Mouse (Mus musculus) E14TG2a.4 (cell line): ENCODE measurements around the gene Polm.

Source experiments
- H3K27me3 ChIP-seq: 2 replicates; pipeline ENCODE4 v1.6.1; 2014; ENCODE audit warnings: low read length, control low read depth; ENCODE audit not compliant: insufficient read depth
- H3K36me3 ChIP-seq: 2 replicates; pipeline ENCODE4 v1.6.1; 2014; ENCODE audit warnings: low read length, control low read depth; ENCODE audit not compliant: insufficient read depth
- H3K4me1 ChIP-seq: replicated peaks from 2 replicates; pipeline ENCODE4 v1.6.1; 2014; ENCODE audit warnings: low read depth, low read length, control low read depth
- H3K4me3 ChIP-seq: replicated peaks from 2 replicates; pipeline ENCODE4 v1.5.1; 2014; ENCODE audit warnings: mild to moderate bottlenecking, low read length
- H3K9me3 ChIP-seq: 2 replicates; pipeline ENCODE4 v1.6.1; 2014; ENCODE audit warnings: low read length, control low read depth
- CTCF ChIP-seq: conservative IDR thresholded peaks from 2 replicates; pipeline ENCODE4 v1.5.1; 2014; ENCODE audit warnings: low read length
- NANOG ChIP-seq: IDR thresholded peaks from 2 replicates; pipeline ENCODE4 v1.6.1; 2014; ENCODE audit warnings: borderline replicate concordance, low read length, mixed read lengths
- POU5F1 ChIP-seq: IDR thresholded peaks from 2 replicates; pipeline ENCODE4 v1.6.1; 2014; ENCODE audit warnings: low read length, borderline replicate concordance

Gene Polm

GRCm38 (mm10) chr11:5837251-5838246 is at the start of gene Polm:
Gene Polm, minus strand, starts transcription at chr11:5838016.
- Histone ChIP-seq H3K4me3 (peak within 1 kb of the TSS; percentile 91), H3K9me3 (peaks cover 32% of the 10 kb centered on the region), H3K27me3 (0 out of 2 replicates have a peak, but pooled peaks cover 2% of the 10 kb centered on the region), H3K36me3 (peaks cover 35% of the 10 kb centered on the region), H3K4me1 (peaks cover 29% of the 10 kb centered on the region)
- TF ChIP-seq POU5F1: no peak
- peak; percentile 33; the same call in 1 of the 2 replicates for TF ChIP-seq CTCF

GRCm38 (mm10) chr11:5887250-5887649 is 49.4 kb upstream of the Polm start:
- H3K27me3 ChIP-seq: peaks cover 9% of the 10 kb centered on the region; the same call in 1 of the 2 replicates
- peaks cover 38% of the 10 kb centered on the region for H3K4me1 ChIP-seq
- no peaks in the 10 kb centered on the region for H3K9me3 ChIP-seq
- TF ChIP-seq NANOG (peak; percentile 82), POU5F1 (no peak)
- H3K36me3 ChIP-seq: no peaks in the 10 kb centered on the region
- peak overlapping the region; percentile 54 for H3K4me3 ChIP-seq

- 0 out of 2 replicates have a peak, but pooled peaks cover 6% of the 10 kb centered on the region for H3K27me3 ChIP-seq
- H3K9me3 ChIP-seq: no peaks in the 10 kb centered on the region
- no peaks in the 10 kb centered on the region for H3K36me3 ChIP-seq
- H3K4me3 ChIP-seq: no peak overlapping the region
- peaks cover 38% of the 10 kb centered on the region for H3K4me1 ChIP-seq
- TF ChIP-seq NANOG (no peak), POU5F1 (no peak), CTCF (peak; percentile 80)
Observed at GRCm38 (mm10) chr11:5886187-5886586, 48.4 kb upstream of the Polm start.

- no peak for TF ChIP-seq NANOG
- TF ChIP-seq CTCF: no peak
- TF ChIP-seq POU5F1: no peak
- Histone ChIP-seq H3K9me3 (no peaks in the 10 kb centered on the region), H3K4me1 (peaks cover 58% of the 10 kb centered on the region), H3K4me3 (no peak overlapping the region), H3K27me3 (no peaks in the 10 kb centered on the region), H3K36me3 (no peaks in the 10 kb centered on the region)
Observed at GRCm38 (mm10) chr11:5882518-5882917, 44.7 kb upstream of the Polm start.

- no peaks in the 10 kb centered on the region for H3K27me3 ChIP-seq
- H3K4me1 ChIP-seq: peaks cover 64% of the 10 kb centered on the region
- 0 out of 2 replicates have a peak overlapping the region, but pooled peaks have one; percentile 85 for H3K4me3 ChIP-seq
- peaks cover 21% of the 10 kb centered on the region for H3K36me3 ChIP-seq
- no peaks in the 10 kb centered on the region for H3K9me3 ChIP-seq
- TF ChIP-seq POU5F1: no peak
- peak; percentile 93 for TF ChIP-seq CTCF
Observed at GRCm38 (mm10) chr11:5879905-5880304, 42.1 kb upstream of the Polm start.

- TF ChIP-seq NANOG (no peak), POU5F1 (no peak), CTCF (no peak)
- peaks cover 70% of the 10 kb centered on the region for H3K4me1 ChIP-seq
- peaks cover 33% of the 10 kb centered on the region for H3K36me3 ChIP-seq
- peak overlapping the region; percentile 85 for H3K4me3 ChIP-seq
- no peaks in the 10 kb centered on the region for H3K27me3 ChIP-seq
- H3K9me3 ChIP-seq: no peaks in the 10 kb centered on the region
Observed at GRCm38 (mm10) chr11:5878661-5879060, 40.8 kb upstream of the Polm start.

GRCm38 (mm10) chr11:5877921-5878526 is 40.2 kb upstream of the Polm start, which contains the start of gene Pold2:
Gene Pold2, minus strand, starts transcription at chr11:5878292.
- Histone ChIP-seq H3K27me3 (no peaks in the 10 kb centered on the region), H3K4me3 (peak within 1 kb of the TSS; percentile 85), H3K9me3 (no peaks in the 10 kb centered on the region), H3K4me1 (peaks cover 70% of the 10 kb centered on the region), H3K36me3 (peaks cover 40% of the 10 kb centered on the region)
- TF ChIP-seq POU5F1 (no peak), NANOG (no peak), CTCF (no peak)

GRCm38 (mm10) chr11:5877421-5877820 is 39.6 kb upstream of the Polm start:
- Histone ChIP-seq H3K36me3 (peaks cover 46% of the 10 kb centered on the region), H3K9me3 (no peaks in the 10 kb centered on the region), H3K4me3 (peak overlapping the region; percentile 85), H3K27me3 (no peaks in the 10 kb centered on the region), H3K4me1 (peaks cover 70% of the 10 kb centered on the region)
- TF ChIP-seq POU5F1: no peak
- no peak for TF ChIP-seq NANOG
- no peak for TF ChIP-seq CTCF
